Mouse (Mus musculus): ENCODE results near the gene Ddias. TPM values are rescaled to one million over a fixed set of nuclear protein-coding genes. Genes with fewer than 3 reads are reported as not detected.
"Not testable (repeated sequence)": the region's sequence is repeated elsewhere in the genome, so short reads cannot be mapped to it uniquely, and the experiment has no call there.

The Ddias gene
- polyA plus RNA-seq (2014; fragmentation: Nextera tagmentation; extraction: Ambion mirVana) = 3.3 and 6.1 TPM in 2 replicates

- H3K9me3 ChIP-seq (ENCODE audit: control insufficient read depth, low read length) = no peaks in the 10 kb centered on the region
- no peaks in the 10 kb centered on the region for H3K36me3 ChIP-seq (ENCODE audit: control insufficient read depth, insufficient read depth, low read length)
- peak within 1 kb of the TSS; percentile 76 for H3K9ac ChIP-seq (replicated peaks; ENCODE audit: low read length)
- H3K27ac ChIP-seq (replicated peaks; ENCODE audit: low read depth, low read length) = peak within 1 kb of the TSS; percentile 98
- H3K4me3 ChIP-seq (replicated peaks; ENCODE audit: low read depth, low read length) = peak within 1 kb of the TSS; percentile 54
- under 1% methylated on average over 53 of the region's 53 CpGs for WGBS
- peak within 1 kb of the TSS; percentile 62 for H3K4me2 ChIP-seq (ENCODE audit: low read length)
- peak; percentile 97 for DNase-seq
- peak; percentile 89 for ATAC-seq (ENCODE audit: low FRiP score, low TSS enrichment)
- no peaks in the 10 kb centered on the region for H3K27me3 ChIP-seq (ENCODE audit: control insufficient read depth, insufficient read depth, low read length)
- H3K4me1 ChIP-seq (ENCODE audit: control insufficient read depth, insufficient read depth, low read length) = peaks cover 18% of the 10 kb centered on the region
Observed at GRCm38 (mm10) chr7:92874116-92874675, at the start of gene Ddias, which contains the start of gene Prcp. Gene Ddias (minus strand): TSS chr7:92874247. Gene Prcp (plus strand): TSS chr7:92874470.

- WGBS = 93% methylated on average over 2 of the region's 2 CpGs
- no peaks in the 10 kb centered on the region for H3K9me3 ChIP-seq (ENCODE audit: control insufficient read depth, low read length)
- H3K4me3 ChIP-seq (replicated peaks; ENCODE audit: low read depth, low read length) = no peak overlapping the region
- no peaks in the 10 kb centered on the region for H3K4me1 ChIP-seq (ENCODE audit: control insufficient read depth, insufficient read depth, low read length)
- H3K36me3 ChIP-seq (ENCODE audit: control insufficient read depth, insufficient read depth, low read length) = no peaks in the 10 kb centered on the region; the same call in 1 of the 2 replicates
- H3K4me2 ChIP-seq (ENCODE audit: low read length) = no peak overlapping the region
- no peaks in the 10 kb centered on the region for H3K27me3 ChIP-seq (ENCODE audit: control insufficient read depth, insufficient read depth, low read length)
- H3K27ac ChIP-seq (replicated peaks; ENCODE audit: low read depth, low read length) = no peak overlapping the region
- DNase-seq = no peak
- no peak overlapping the region for H3K9ac ChIP-seq (replicated peaks; ENCODE audit: low read length)
- ATAC-seq (ENCODE audit: low FRiP score, low TSS enrichment) = no peak
Observed at GRCm38 (mm10) chr7:92920857-92921172, 46.8 kb upstream of the Ddias start.

GRCm38 (mm10) chr7:92920172-92920856 lies 46.3 kb upstream of the Ddias start:
- Histone ChIP-seq H3K9ac (replicated peaks; ENCODE audit: low read length) (no peak overlapping the region), H3K9me3 (ENCODE audit: control insufficient read depth, low read length) (no peaks in the 10 kb centered on the region), H3K4me2 (ENCODE audit: low read length) (no peak overlapping the region), H3K27me3 (ENCODE audit: control insufficient read depth, insufficient read depth, low read length) (no peaks in the 10 kb centered on the region), H3K36me3 (ENCODE audit: control insufficient read depth, insufficient read depth, low read length) (no peaks in the 10 kb centered on the region; the same call in 1 of the 2 replicates), H3K27ac (replicated peaks; ENCODE audit: low read depth, low read length) (no peak overlapping the region), H3K4me1 (ENCODE audit: control insufficient read depth, insufficient read depth, low read length) (no peaks in the 10 kb centered on the region), H3K4me3 (replicated peaks; ENCODE audit: low read depth, low read length) (no peak overlapping the region)
- DNase-seq = no peak
- 82% methylated on average over 6 of the region's 6 CpGs for WGBS
- ATAC-seq (ENCODE audit: low FRiP score, low TSS enrichment) = no peak

GRCm38 (mm10) chr7:92904285-92904684 lies 30.2 kb upstream of the Ddias start:
- WGBS = 74% methylated on average over 7 of the region's 7 CpGs
- H3K4me1 ChIP-seq (ENCODE audit: control insufficient read depth, insufficient read depth, low read length); H3K9ac ChIP-seq (replicated peaks; ENCODE audit: low read length); H3K4me3 ChIP-seq (replicated peaks; ENCODE audit: low read depth, low read length); H3K36me3 ChIP-seq (ENCODE audit: control insufficient read depth, insufficient read depth, low read length); H3K27me3 ChIP-seq (ENCODE audit: control insufficient read depth, insufficient read depth, low read length); H3K4me2 ChIP-seq (ENCODE audit: low read length); ATAC-seq (ENCODE audit: low FRiP score, low TSS enrichment); H3K27ac ChIP-seq (replicated peaks; ENCODE audit: low read depth, low read length); H3K9me3 ChIP-seq (ENCODE audit: control insufficient read depth, low read length); DNase-seq: not testable (repeated sequence)

- peak; percentile 86 for DNase-seq
- Histone ChIP-seq H3K36me3 (ENCODE audit: control insufficient read depth, insufficient read depth, low read length) (no peaks in the 10 kb centered on the region), H3K4me1 (ENCODE audit: control insufficient read depth, insufficient read depth, low read length) (no peaks in the 10 kb centered on the region), H3K4me3 (replicated peaks; ENCODE audit: low read depth, low read length) (no peak overlapping the region), H3K9me3 (ENCODE audit: control insufficient read depth, low read length) (no peaks in the 10 kb centered on the region), H3K4me2 (ENCODE audit: low read length) (no peak overlapping the region), H3K9ac (replicated peaks; ENCODE audit: low read length) (no peak overlapping the region), H3K27ac (replicated peaks; ENCODE audit: low read depth, low read length) (no peak overlapping the region), H3K27me3 (ENCODE audit: control insufficient read depth, insufficient read depth, low read length) (no peaks in the 10 kb centered on the region)
- ATAC-seq (ENCODE audit: low FRiP score, low TSS enrichment) = peak; percentile 88; the same call in 1 of the 2 replicates
- WGBS = 47% methylated on average over 7 of the region's 7 CpGs
Observed at GRCm38 (mm10) chr7:92903360-92904038, 29.5 kb upstream of the Ddias start.

- Histone ChIP-seq H3K9ac (replicated peaks; ENCODE audit: low read length) (no peak overlapping the region), H3K4me1 (ENCODE audit: control insufficient read depth, insufficient read depth, low read length) (no peaks in the 10 kb centered on the region), H3K4me2 (ENCODE audit: low read length) (no peak overlapping the region), H3K36me3 (ENCODE audit: control insufficient read depth, insufficient read depth, low read length) (no peaks in the 10 kb centered on the region), H3K27ac (replicated peaks; ENCODE audit: low read depth, low read length) (no peak overlapping the region), H3K27me3 (ENCODE audit: control insufficient read depth, insufficient read depth, low read length) (no peaks in the 10 kb centered on the region), H3K9me3 (ENCODE audit: control insufficient read depth, low read length) (no peaks in the 10 kb centered on the region), H3K4me3 (replicated peaks; ENCODE audit: low read depth, low read length) (no peak overlapping the region)
- ATAC-seq (ENCODE audit: low FRiP score, low TSS enrichment) (no peak), DNase-seq (peak; percentile 63)
- WGBS = 56% methylated on average over 2 of the region's 2 CpGs
Observed at GRCm38 (mm10) chr7:92897021-92897420, 23.0 kb upstream of the Ddias start.

GRCm38 (mm10) chr7:92896036-92896435 lies 22.0 kb upstream of the Ddias start:
- H3K27ac ChIP-seq (replicated peaks; ENCODE audit: low read depth, low read length) = no peak overlapping the region
- H3K4me1 ChIP-seq (ENCODE audit: control insufficient read depth, insufficient read depth, low read length) = no peaks in the 10 kb centered on the region
- 80% methylated on average over 5 of the region's 5 CpGs for WGBS
- no peaks in the 10 kb centered on the region for H3K9me3 ChIP-seq (ENCODE audit: control insufficient read depth, low read length)
- H3K9ac ChIP-seq (replicated peaks; ENCODE audit: low read length) = no peak overlapping the region
- no peak overlapping the region for H3K4me2 ChIP-seq (ENCODE audit: low read length)
- H3K27me3 ChIP-seq (ENCODE audit: control insufficient read depth, insufficient read depth, low read length) = no peaks in the 10 kb centered on the region
- no peaks in the 10 kb centered on the region for H3K36me3 ChIP-seq (ENCODE audit: control insufficient read depth, insufficient read depth, low read length)
- H3K4me3 ChIP-seq (replicated peaks; ENCODE audit: low read depth, low read length) = no peak overlapping the region
- ATAC-seq (ENCODE audit: low FRiP score, low TSS enrichment) (no peak), DNase-seq (no peak)

GRCm38 (mm10) chr7:92893478-92893877 lies 19.4 kb upstream of the Ddias start:
- H3K27me3 ChIP-seq (ENCODE audit: control insufficient read depth, insufficient read depth, low read length) = no peaks in the 10 kb centered on the region
- ATAC-seq (ENCODE audit: low FRiP score, low TSS enrichment) (no peak), DNase-seq (peak; percentile 12)
- no peak overlapping the region for H3K4me3 ChIP-seq (replicated peaks; ENCODE audit: low read depth, low read length)
- no peaks in the 10 kb centered on the region for H3K4me1 ChIP-seq (ENCODE audit: control insufficient read depth, insufficient read depth, low read length)
- 47% methylated on average over 3 of the region's 3 CpGs for WGBS
- no peaks in the 10 kb centered on the region for H3K9me3 ChIP-seq (ENCODE audit: control insufficient read depth, low read length)
- no peaks in the 10 kb centered on the region for H3K36me3 ChIP-seq (ENCODE audit: control insufficient read depth, insufficient read depth, low read length)
- H3K27ac ChIP-seq (replicated peaks; ENCODE audit: low read depth, low read length) = no peak overlapping the region
- H3K9ac ChIP-seq (replicated peaks; ENCODE audit: low read length) = no peak overlapping the region
- H3K4me2 ChIP-seq (ENCODE audit: low read length) = no peak overlapping the region
